28 mouse cellular contexts compared by ENCODE assay signal in genomic region chr6:98876401-98876800, GRCm38 (mm10).
"Had no signal": no experiment of that assay in that cellular context is flagged by ENCODE, and none has a peak within 500 bp of the region (broad histone marks: within the 10 kb centered on the region; RNA-seq: fewer than 3 reads in every experiment).

No protein-coding gene starts in this region.

- H3K27me3 ChIP-seq: heart, embryonic 13.5 days; heart, embryonic 15.5 days; hindbrain, embryonic 13.5 days; intestine, embryonic 15.5 days; kidney, embryonic 15.5 days; limb, embryonic 12.5 days; liver, embryonic 13.5 days; liver, embryonic 15.5 days had no signal

- H3K9me3 ChIP-seq: heart, embryonic 13.5 days; heart, embryonic 15.5 days; hindbrain, embryonic 13.5 days; intestine, embryonic 15.5 days; kidney, embryonic 15.5 days; limb, embryonic 10.5 days; limb, embryonic 12.5 days; liver, embryonic 13.5 days; liver, embryonic 15.5 days had no signal

- DNase-seq: gastrocnemius, postnatal 14 days; gastrocnemius, postnatal 36 days; heart, adult 11 months; heart, adult 2 months; heart, postnatal 14 days; heart, postnatal 36 days; kidney, adult 11 months; kidney, adult 2 months; kidney, adult 9 months; kidney, postnatal 14 days; kidney, postnatal 36 days; liver; liver, embryonic 13.5 days had no signal

- H3K4me2 ChIP-seq: heart, embryonic 11.5 days; heart, embryonic 13.5 days; heart, embryonic 15.5 days; hindbrain, embryonic 13.5 days; intestine, embryonic 15.5 days; kidney, embryonic 15.5 days; limb, embryonic 12.5 days; liver, embryonic 11.5 days; liver, embryonic 13.5 days; liver, embryonic 15.5 days had no signal

- H3K36me3 ChIP-seq: heart, embryonic 13.5 days; heart, embryonic 15.5 days; hindbrain, embryonic 13.5 days; intestine, embryonic 15.5 days; kidney, embryonic 15.5 days; limb, embryonic 10.5 days; limb, embryonic 12.5 days; liver, embryonic 13.5 days; liver, embryonic 15.5 days had no signal

- ATAC-seq: hindbrain, embryonic 16.5 days; inflammation-experienced regulatory T-cells, adult 6 months; intestine, embryonic 15.5 days had no signal

- H3K4me1 ChIP-seq: intestine, embryonic 15.5 days; kidney, embryonic 15.5 days; limb, embryonic 10.5 days; limb, embryonic 12.5 days; liver, embryonic 13.5 days; liver, embryonic 15.5 days had no signal

- H3K9ac ChIP-seq: heart, embryonic 13.5 days; heart, embryonic 15.5 days; hindbrain, embryonic 13.5 days; intestine, embryonic 15.5 days; kidney, embryonic 15.5 days; limb, embryonic 12.5 days; liver, embryonic 13.5 days; liver, embryonic 15.5 days had no signal

- H3K4me3 ChIP-seq: heart, adult 2 months; heart, embryonic 13.5 days; heart, embryonic 15.5 days; hindbrain, embryonic 13.5 days; intestine, embryonic 15.5 days; kidney, embryonic 15.5 days; layer of hippocampus, adult 2 months; left cerebral cortex, adult 2 months; limb, embryonic 10.5 days; limb, embryonic 12.5 days; liver, embryonic 13.5 days; liver, embryonic 15.5 days had no signal

- H3K27ac ChIP-seq: heart, adult 2 months; heart, embryonic 13.5 days; heart, embryonic 15.5 days; hindbrain, embryonic 13.5 days; intestine, embryonic 15.5 days; kidney, embryonic 15.5 days; kidney, postnatal 0 days; layer of hippocampus, adult 2 months; left cerebral cortex, adult 2 months; limb, embryonic 10.5 days; limb, embryonic 12.5 days; liver, embryonic 13.5 days; liver, embryonic 15.5 days had no signal
